Mouse (Mus musculus) adrenal gland, adult (tissue): ENCODE measurements at regions not wholly inside any gene's neighbourhood (a gene's known extent, or its start where the extent isn't known, plus 50 kb on each side); places are given as distances from the start of the nearest gene placed in this dataset.

ENCODE experiments used
- DNase-seq, 2 experiments: peaks; one replicate each; pipeline ENCODE4 v3.0.0; 2022 to 2023; ENCODE audit warnings: low spot score in 1 of 2; ENCODE audit not compliant: inconsistent age in 2 of 2

GRCm38 (mm10) chr13:79182630-79183412 is 983.3 kb upstream of the Nr2f1 start:
- no peak for DNase-seq

GRCm38 (mm10) chr13:79158757-79159156 is 959.2 kb upstream of the Nr2f1 start:
- DNase-seq: no peak

- peak in 1 of 2 experiments; percentile 36 for DNase-seq
These were observed 943.3 kb upstream of the Nr2f1 start for GRCm38 (mm10) chr13:79142903-79143302.

- peak; percentile 15 to 75 for DNase-seq
These were observed 941.9 kb upstream of the Nr2f1 start for GRCm38 (mm10) chr13:79141362-79141966.

- DNase-seq: no peak
These were observed 939.2 kb upstream of the Nr2f1 start for GRCm38 (mm10) chr13:79138747-79139146.

GRCm38 (mm10) chr13:79136726-79137125 is 937.2 kb upstream of the Nr2f1 start:
- no peak for DNase-seq
